Mouse (Mus musculus): Measurements from ENCODE around the gene Fgd2. TPM values are rescaled to one million over a fixed set of nuclear protein-coding genes. Genes with fewer than 3 reads are reported as not detected.

Gene Fgd2
- polyA plus RNA-seq, 1 experiment from 2014 or later = 4.9 TPM

DNA sequence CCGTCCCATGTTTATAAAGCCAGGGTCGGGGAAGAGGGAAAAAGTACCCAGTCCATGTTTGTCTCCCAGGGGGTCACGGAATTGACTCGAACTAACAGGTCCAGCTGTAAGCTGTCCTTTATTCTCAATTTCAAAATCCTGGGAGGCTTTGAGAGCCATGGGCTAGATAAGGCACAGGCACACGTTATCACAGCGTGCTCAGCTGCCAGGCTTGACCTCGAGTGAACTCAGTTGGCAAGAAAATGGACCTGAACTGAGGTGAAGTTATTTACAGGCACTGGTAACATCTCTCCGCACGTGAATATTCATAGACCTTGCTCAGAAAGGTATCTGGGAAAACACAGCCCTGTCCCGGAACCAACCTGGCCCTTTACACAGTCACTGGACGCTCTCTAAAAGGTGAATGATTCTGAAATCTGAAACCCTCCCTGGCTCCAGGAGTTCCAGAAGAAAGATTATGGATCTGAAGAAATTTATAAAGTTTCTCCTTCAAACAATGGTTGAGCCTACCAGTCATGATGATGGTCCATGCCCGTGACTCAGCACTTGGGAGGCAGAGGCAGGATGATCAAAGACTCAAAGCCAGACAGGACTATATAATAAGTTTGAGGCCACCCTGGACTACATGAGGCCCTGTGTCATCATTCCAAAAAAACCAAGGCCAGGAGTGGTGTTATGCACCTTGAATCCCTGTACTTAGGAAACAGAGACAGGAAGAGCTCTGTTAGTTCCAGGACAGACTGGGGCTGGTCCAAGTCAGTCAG is 59.4 kb downstream of the Fgd2 start:
- Histone ChIP-seq H3K4me1 (ENCODE audit: control insufficient read depth, insufficient read depth, low read length) (peaks cover 32% of the 10 kb centered on the region), H3K27ac (ENCODE audit: low read length) (peak overlapping the region; percentile 61), H3K27me3 (ENCODE audit: control insufficient read depth, insufficient read depth, low read length) (no peaks in the 10 kb centered on the region), H3K4me2 (ENCODE audit: low read depth, low read length) (no peak overlapping the region), H3K36me3 (ENCODE audit: control insufficient read depth, insufficient read depth) (no peaks in the 10 kb centered on the region), H3K9ac (ENCODE audit: low read length) (no peak overlapping the region), H3K9me3 (replicated peaks; ENCODE audit: control insufficient read depth, low read length) (no peaks in the 10 kb centered on the region), H3K4me3 (ENCODE audit: low read length) (no peak overlapping the region)
- no peak for ATAC-seq (replicated peaks; ENCODE audit: extremely low read depth, insufficient read depth, low FRiP score)
- WGBS = 44% methylated on average over 12 of the region's 12 CpGs

- H3K4me2 ChIP-seq (ENCODE audit: low read depth, low read length) = no peak overlapping the region
- H3K4me1 ChIP-seq (ENCODE audit: control insufficient read depth, insufficient read depth, low read length) = peaks cover 27% of the 10 kb centered on the region
- no peak overlapping the region for H3K27ac ChIP-seq (ENCODE audit: low read length)
- no peak overlapping the region for H3K9ac ChIP-seq (ENCODE audit: low read length)
- 80% methylated on average over 3 of the region's 3 CpGs for WGBS
- no peaks in the 10 kb centered on the region for H3K9me3 ChIP-seq (replicated peaks; ENCODE audit: control insufficient read depth, low read length)
- no peaks in the 10 kb centered on the region for H3K36me3 ChIP-seq (ENCODE audit: control insufficient read depth, insufficient read depth)
- no peak for ATAC-seq (replicated peaks; ENCODE audit: extremely low read depth, insufficient read depth, low FRiP score)
- no peaks in the 10 kb centered on the region for H3K27me3 ChIP-seq (ENCODE audit: control insufficient read depth, insufficient read depth, low read length)
- H3K4me3 ChIP-seq (ENCODE audit: low read length) = no peak overlapping the region
Measured at GRCm38 (mm10) chr17:29421319-29421718, 60.6 kb downstream of the Fgd2 start.

- H3K9ac ChIP-seq (ENCODE audit: low read length) = no peak overlapping the region
- no peak for ATAC-seq (replicated peaks; ENCODE audit: extremely low read depth, insufficient read depth, low FRiP score)
- peaks cover 21% of the 10 kb centered on the region for H3K4me1 ChIP-seq (ENCODE audit: control insufficient read depth, insufficient read depth, low read length)
- H3K9me3 ChIP-seq (replicated peaks; ENCODE audit: control insufficient read depth, low read length) = no peaks in the 10 kb centered on the region
- H3K27me3 ChIP-seq (ENCODE audit: control insufficient read depth, insufficient read depth, low read length) = no peaks in the 10 kb centered on the region
- H3K27ac ChIP-seq (ENCODE audit: low read length) = no peak overlapping the region
- H3K4me2 ChIP-seq (ENCODE audit: low read depth, low read length) = no peak overlapping the region
- no peak overlapping the region for H3K4me3 ChIP-seq (ENCODE audit: low read length)
- WGBS = 88% methylated on average over 6 of the region's 6 CpGs
- H3K36me3 ChIP-seq (ENCODE audit: control insufficient read depth, insufficient read depth) = no peaks in the 10 kb centered on the region
Measured at GRCm38 (mm10) chr17:29422337-29422736, 61.6 kb downstream of the Fgd2 start.

GRCm38 (mm10) chr17:29422912-29423504 is 62.3 kb downstream of the Fgd2 start:
- Histone ChIP-seq H3K27me3 (ENCODE audit: control insufficient read depth, insufficient read depth, low read length) (no peaks in the 10 kb centered on the region), H3K4me2 (ENCODE audit: low read depth, low read length) (no peak overlapping the region), H3K27ac (ENCODE audit: low read length) (peak overlapping the region; percentile 51), H3K36me3 (ENCODE audit: control insufficient read depth, insufficient read depth) (no peaks in the 10 kb centered on the region), H3K4me3 (ENCODE audit: low read length) (no peak overlapping the region), H3K4me1 (ENCODE audit: control insufficient read depth, insufficient read depth, low read length) (peaks cover 21% of the 10 kb centered on the region), H3K9ac (ENCODE audit: low read length) (0 out of 2 replicates have a peak overlapping the region, but pooled peaks have one; percentile 25), H3K9me3 (replicated peaks; ENCODE audit: control insufficient read depth, low read length) (no peaks in the 10 kb centered on the region)
- 0 out of 2 replicates have a peak, but pooled peaks have one; percentile 18 for ATAC-seq (replicated peaks; ENCODE audit: extremely low read depth, insufficient read depth, low FRiP score)
- WGBS = 52% methylated on average over 8 of the region's 8 CpGs

DNA sequence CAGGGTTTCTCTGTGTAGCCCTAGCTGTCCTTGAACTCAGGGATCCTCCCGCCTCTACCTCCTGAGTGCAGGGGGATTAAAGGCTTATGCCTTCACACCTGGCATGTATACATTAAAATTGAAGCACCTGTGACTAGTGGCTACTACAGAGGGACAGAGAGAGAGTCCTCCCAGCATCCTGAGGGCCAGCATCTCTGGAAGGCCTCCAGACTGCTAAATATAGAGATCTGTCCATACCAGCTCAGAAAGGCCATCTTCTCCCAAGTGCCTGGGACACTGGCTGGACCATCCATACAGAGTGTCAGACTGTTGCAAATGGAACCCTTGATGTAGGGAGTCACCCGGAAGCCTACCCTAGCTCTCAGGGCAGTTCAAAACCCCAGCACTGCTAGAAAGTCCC is 63.3 kb downstream of the Fgd2 start:
- Histone ChIP-seq H3K27me3 (ENCODE audit: control insufficient read depth, insufficient read depth, low read length) (no peaks in the 10 kb centered on the region), H3K27ac (ENCODE audit: low read length) (no peak overlapping the region), H3K4me2 (ENCODE audit: low read depth, low read length) (no peak overlapping the region), H3K36me3 (ENCODE audit: control insufficient read depth, insufficient read depth) (no peaks in the 10 kb centered on the region), H3K9me3 (replicated peaks; ENCODE audit: control insufficient read depth, low read length) (no peaks in the 10 kb centered on the region), H3K4me1 (ENCODE audit: control insufficient read depth, insufficient read depth, low read length) (peaks cover 22% of the 10 kb centered on the region), H3K4me3 (ENCODE audit: low read length) (no peak overlapping the region), H3K9ac (ENCODE audit: low read length) (no peak overlapping the region)
- 88% methylated on average over 2 of the region's 2 CpGs for WGBS
- no peak for ATAC-seq (replicated peaks; ENCODE audit: extremely low read depth, insufficient read depth, low FRiP score)

DNA sequence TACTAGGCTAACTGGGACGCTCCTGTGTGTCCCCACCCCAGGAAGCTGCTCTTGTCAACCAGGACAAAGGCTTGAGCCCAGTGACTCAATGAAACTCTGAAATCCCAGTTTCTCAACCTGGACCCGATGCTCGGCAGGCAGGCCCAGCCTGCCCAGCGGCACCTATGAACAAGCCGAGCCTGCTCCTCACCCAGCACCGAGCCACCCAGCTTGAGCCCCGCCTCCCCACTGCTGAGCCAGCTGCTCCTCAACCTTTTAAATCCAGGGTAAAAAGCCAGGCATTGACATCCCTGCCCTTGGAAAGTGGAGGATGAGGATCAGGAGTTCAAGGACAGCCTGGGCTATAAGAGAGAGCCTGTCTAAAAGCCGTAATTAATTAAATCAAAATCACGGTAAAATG is 64.6 kb downstream of the Fgd2 start:
- H3K4me2 ChIP-seq (ENCODE audit: low read depth, low read length) = no peak overlapping the region
- H3K27me3 ChIP-seq (ENCODE audit: control insufficient read depth, insufficient read depth, low read length) = no peaks in the 10 kb centered on the region
- ATAC-seq (replicated peaks; ENCODE audit: extremely low read depth, insufficient read depth, low FRiP score) = no peak
- no peak overlapping the region for H3K9ac ChIP-seq (ENCODE audit: low read length)
- H3K4me3 ChIP-seq (ENCODE audit: low read length) = no peak overlapping the region
- H3K4me1 ChIP-seq (ENCODE audit: control insufficient read depth, insufficient read depth, low read length) = peaks cover 12% of the 10 kb centered on the region
- no peaks in the 10 kb centered on the region for H3K36me3 ChIP-seq (ENCODE audit: control insufficient read depth, insufficient read depth)
- no peaks in the 10 kb centered on the region for H3K9me3 ChIP-seq (replicated peaks; ENCODE audit: control insufficient read depth, low read length)
- no peak overlapping the region for H3K27ac ChIP-seq (ENCODE audit: low read length)
- 79% methylated on average over 9 of the region's 9 CpGs for WGBS

GRCm38 (mm10) chr17:29428213-29428612 is 67.5 kb downstream of the Fgd2 start:
- Histone ChIP-seq H3K9ac (ENCODE audit: low read length) (no peak overlapping the region), H3K4me1 (ENCODE audit: control insufficient read depth, insufficient read depth, low read length) (peaks cover 27% of the 10 kb centered on the region), H3K36me3 (ENCODE audit: control insufficient read depth, insufficient read depth) (no peaks in the 10 kb centered on the region), H3K9me3 (replicated peaks; ENCODE audit: control insufficient read depth, low read length) (no peaks in the 10 kb centered on the region), H3K27ac (ENCODE audit: low read length) (no peak overlapping the region), H3K4me2 (ENCODE audit: low read depth, low read length) (no peak overlapping the region), H3K27me3 (ENCODE audit: control insufficient read depth, insufficient read depth, low read length) (no peaks in the 10 kb centered on the region), H3K4me3 (ENCODE audit: low read length) (no peak overlapping the region)
- 37% methylated on average over 8 of the region's 8 CpGs for WGBS
- ATAC-seq (replicated peaks; ENCODE audit: extremely low read depth, insufficient read depth, low FRiP score) = no peak

DNA sequence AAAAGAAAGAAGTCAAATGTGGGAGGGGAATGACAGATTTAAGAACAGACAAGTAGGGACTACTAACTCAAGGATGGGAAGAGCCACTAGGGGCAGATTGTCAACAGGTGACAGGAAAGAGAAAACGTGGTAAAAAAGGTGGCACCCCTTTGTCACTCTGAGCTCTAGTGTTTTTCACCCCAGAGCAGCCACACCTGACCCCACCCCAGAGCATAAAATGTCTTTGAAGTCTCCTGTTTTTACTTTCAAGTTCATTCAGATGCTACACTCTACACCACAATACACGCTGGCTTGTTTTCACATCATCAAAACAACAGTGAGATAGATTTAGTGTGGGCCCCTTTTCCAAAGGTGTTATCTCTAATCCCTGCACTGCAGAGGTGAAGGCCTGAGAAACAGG is 68.1 kb downstream of the Fgd2 start:
- Histone ChIP-seq H3K9me3 (replicated peaks; ENCODE audit: control insufficient read depth, low read length) (no peaks in the 10 kb centered on the region), H3K4me1 (ENCODE audit: control insufficient read depth, insufficient read depth, low read length) (peaks cover 31% of the 10 kb centered on the region), H3K27me3 (ENCODE audit: control insufficient read depth, insufficient read depth, low read length) (no peaks in the 10 kb centered on the region), H3K4me2 (ENCODE audit: low read depth, low read length) (no peak overlapping the region), H3K27ac (ENCODE audit: low read length) (no peak overlapping the region), H3K9ac (ENCODE audit: low read length) (no peak overlapping the region), H3K4me3 (ENCODE audit: low read length) (no peak overlapping the region), H3K36me3 (ENCODE audit: control insufficient read depth, insufficient read depth) (no peaks in the 10 kb centered on the region)
- 37% methylated on average over 2 of the region's 2 CpGs for WGBS
- ATAC-seq (replicated peaks; ENCODE audit: extremely low read depth, insufficient read depth, low FRiP score) = no peak
